Mouse (Mus musculus) midbrain, embryonic 12.5 days (tissue): ENCODE results near the gene Camk2g. TPM values are rescaled to one million over a fixed set of nuclear protein-coding genes. Genes with fewer than 3 reads are reported as not detected.
A peak's percentile ranks its signal among the peaks of the same experiment; 100 is the strongest.

Experiments used
- ATAC-seq: fragments of 200-750 bp; cut with Nextera tagmentation; 2 replicates; pipeline ENCODE4 v1.8.0; 2017; ENCODE audit warnings: low read depth, moderate TSS enrichment, moderate library complexity; ENCODE audit not compliant: low FRiP score
- H3K27ac ChIP-seq: fragments of 300-500 bp; sonication (generic); replicated peaks from 2 replicates; pipeline ENCODE4 v1.5.1; 2016; ENCODE audit warnings: mild to moderate bottlenecking
- H3K27me3 ChIP-seq: fragments of 300-500 bp; sonication (generic); 2 replicates; pipeline ENCODE4 v1.6.1; 2016; ENCODE audit warnings: mild to moderate bottlenecking
- H3K36me3 ChIP-seq: fragments of 300-500 bp; sonication (generic); 2 replicates; pipeline ENCODE4 v1.6.1; 2016
- H3K4me1 ChIP-seq: fragments of 300-500 bp; sonication (generic); 2 replicates; pipeline ENCODE4 v1.6.1; 2016
- H3K4me2 ChIP-seq: fragments of 300-500 bp; sonication (generic); replicated peaks from 2 replicates; pipeline ENCODE4 v1.6.1; 2016; ENCODE audit warnings: mild to moderate bottlenecking, moderate library complexity
- H3K4me3 ChIP-seq: fragments of 300-500 bp; sonication (generic); 2 replicates; pipeline ENCODE4 v1.5.1; 2016; ENCODE audit warnings: mild to moderate bottlenecking
- H3K9ac ChIP-seq: fragments of 300-500 bp; sonication (generic); replicated peaks from 2 replicates; pipeline ENCODE4 v1.6.1; 2016; ENCODE audit warnings: mild to moderate bottlenecking, moderate library complexity
- H3K9me3 ChIP-seq: fragments of 300-500 bp; sonication (generic); 2 replicates; pipeline ENCODE4 v1.6.1; 2016; ENCODE audit warnings: mild to moderate bottlenecking
- WGBS: fragments of 180-500 bp; shearing (Covaris S2); methylation state at CpG from one replicate; pipeline ENCODE4 v1.1.7; 2016; 5-methylcytosine and 5-hydroxymethylcytosine counted together
- polyA plus RNA-seq: library from polyadenylated mRNA; unstranded; fragments of >200 nt; fragmentation: Nextera tagmentation; extraction: Ambion mirVana; gene quantifications from 2 replicates; pipeline ENCODE4 v1.2.1, GENCODE M21; 2016

The Camk2g gene
- 56.8 and 57.1 TPM in 2 replicates for polyA plus RNA-seq

DNA sequence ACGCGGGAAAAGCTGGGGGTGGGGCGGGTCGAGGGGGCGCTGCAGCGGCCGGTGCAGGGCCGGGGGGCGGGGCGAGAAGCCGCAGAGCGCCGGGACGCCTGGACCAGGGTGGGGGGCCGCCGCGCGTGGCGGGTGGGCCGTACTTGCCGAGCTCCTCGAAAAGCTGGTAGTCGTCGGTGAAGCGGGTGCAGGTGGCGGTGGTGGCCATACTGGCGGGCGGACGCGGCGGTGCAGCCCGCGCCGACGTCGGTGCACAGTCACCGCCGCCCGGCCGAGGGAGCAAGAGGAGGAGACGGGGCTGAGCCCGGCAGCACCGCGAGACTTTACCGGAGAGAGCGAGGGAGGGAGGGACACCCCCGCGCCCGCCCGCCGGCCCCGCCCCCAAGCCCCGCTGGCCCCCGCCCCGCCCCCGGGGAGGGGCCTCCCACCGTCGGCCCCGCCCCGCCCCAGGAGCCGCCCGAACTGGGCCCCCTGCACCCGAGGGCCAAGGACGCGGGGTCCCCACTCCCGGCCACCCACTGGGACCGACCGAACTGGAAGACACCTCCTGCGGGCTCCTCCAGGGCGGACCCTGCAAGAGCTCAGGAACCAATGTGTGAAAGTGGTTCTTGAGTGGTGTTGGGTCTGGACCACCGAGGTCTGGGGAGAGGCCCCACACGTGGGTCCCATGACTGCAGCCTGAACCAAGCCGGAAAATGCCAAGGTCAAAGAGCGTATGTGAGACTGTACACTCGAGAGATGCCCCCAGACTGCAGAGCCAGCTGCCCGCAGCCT, at the start of gene Camk2g:
Gene Camk2g, minus strand, starts transcription at position 331 of the 774 bp plus-strand sequence.
- 2% methylated on average over 28 of the region's 76 CpGs for WGBS
- peak; percentile 86 for ATAC-seq
- Histone ChIP-seq H3K4me1 (peaks cover 41% of the 10 kb centered on the region), H3K4me2 (peak within 1 kb of the TSS; percentile 74), H3K27me3 (peaks cover 11% of the 10 kb centered on the region), H3K27ac (peak within 1 kb of the TSS; percentile 85), H3K36me3 (peaks cover 27% of the 10 kb centered on the region), H3K9me3 (no peaks in the 10 kb centered on the region), H3K9ac (peak within 1 kb of the TSS; percentile 89), H3K4me3 (peak within 1 kb of the TSS; percentile 93)

DNA sequence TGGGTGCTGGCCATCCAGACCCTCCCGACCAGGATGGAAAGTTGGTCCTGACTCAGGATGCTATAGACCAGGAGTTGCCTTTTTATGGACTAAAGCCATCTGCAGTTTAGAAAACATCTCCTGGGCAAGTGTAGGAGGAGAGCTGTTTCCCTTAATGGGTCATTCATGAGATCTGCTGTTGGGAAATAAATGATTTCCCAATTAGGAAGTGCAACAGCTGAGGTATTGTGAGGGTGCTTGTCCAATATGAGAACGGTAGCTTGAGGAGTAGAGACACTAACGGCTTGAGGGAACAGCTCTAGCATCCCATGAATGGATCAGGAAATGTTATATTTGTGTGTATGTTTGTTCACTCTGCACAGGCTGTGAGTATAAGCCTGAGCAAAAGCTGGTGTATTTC, 48.7 kb upstream of the Camk2g start:
- Histone ChIP-seq H3K4me1 (no peaks in the 10 kb centered on the region), H3K27me3 (peaks cover 16% of the 10 kb centered on the region), H3K9ac (no peak overlapping the region), H3K9me3 (no peaks in the 10 kb centered on the region), H3K4me3 (no peak overlapping the region), H3K4me2 (no peak overlapping the region), H3K36me3 (no peaks in the 10 kb centered on the region), H3K27ac (no peak overlapping the region)
- ATAC-seq: no peak
- WGBS: 80% methylated on average over 3 of the region's 3 CpGs

DNA sequence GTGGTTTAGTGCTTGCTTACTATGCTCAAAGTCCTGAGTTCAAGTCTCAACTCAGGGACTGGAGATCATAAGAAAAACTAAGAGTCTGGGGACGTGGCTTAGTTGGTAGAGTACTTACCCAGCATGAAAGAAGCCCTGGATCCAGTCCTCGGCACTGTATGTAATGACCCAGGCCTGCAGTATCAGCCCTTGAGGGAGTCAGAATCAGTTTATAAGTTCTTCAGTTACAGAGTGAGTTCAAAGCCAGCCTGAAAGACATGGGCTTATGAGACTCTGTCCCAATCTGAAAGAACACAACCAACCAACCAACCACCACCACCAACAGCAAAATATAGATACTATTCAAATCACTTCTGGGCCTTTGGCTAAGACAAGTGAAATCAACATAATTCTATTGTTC, 47.6 kb upstream of the Camk2g start:
- Histone ChIP-seq H3K9ac (no peak overlapping the region), H3K36me3 (no peaks in the 10 kb centered on the region), H3K4me1 (peaks cover 4% of the 10 kb centered on the region), H3K9me3 (no peaks in the 10 kb centered on the region), H3K4me3 (no peak overlapping the region), H3K27me3 (peaks cover 25% of the 10 kb centered on the region), H3K27ac (no peak overlapping the region), H3K4me2 (no peak overlapping the region)
- ATAC-seq: no peak
- WGBS: 82% methylated on average over 2 of the region's 2 CpGs

DNA sequence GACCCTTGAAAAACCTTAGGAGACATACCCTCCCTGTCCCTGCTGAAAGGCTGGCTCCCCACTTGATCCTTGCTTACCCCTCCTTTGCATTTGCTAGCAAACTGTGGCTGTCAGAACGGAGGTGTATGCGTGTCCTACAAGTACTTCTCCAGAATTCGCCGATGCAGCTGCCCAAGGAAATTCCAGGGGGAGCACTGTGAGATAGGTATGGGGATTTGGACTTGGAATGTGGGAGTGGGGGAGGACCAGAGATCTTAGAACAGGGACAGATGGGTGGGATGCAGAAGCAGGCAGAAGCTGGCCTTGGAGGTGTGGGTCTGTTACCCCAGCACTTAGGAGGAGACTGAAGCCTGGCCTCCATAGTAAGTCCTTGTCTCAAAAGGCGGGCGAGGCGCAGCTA, 43.8 kb upstream of the Camk2g start:
- Histone ChIP-seq H3K9ac (no peak overlapping the region), H3K36me3 (no peaks in the 10 kb centered on the region), H3K9me3 (no peaks in the 10 kb centered on the region), H3K4me1 (peaks cover 6% of the 10 kb centered on the region), H3K4me2 (no peak overlapping the region), H3K4me3 (no peak overlapping the region), H3K27ac (no peak overlapping the region), H3K27me3 (peaks cover 25% of the 10 kb centered on the region)
- ATAC-seq: no peak
- WGBS: 82% methylated on average over 7 of the region's 7 CpGs

DNA sequence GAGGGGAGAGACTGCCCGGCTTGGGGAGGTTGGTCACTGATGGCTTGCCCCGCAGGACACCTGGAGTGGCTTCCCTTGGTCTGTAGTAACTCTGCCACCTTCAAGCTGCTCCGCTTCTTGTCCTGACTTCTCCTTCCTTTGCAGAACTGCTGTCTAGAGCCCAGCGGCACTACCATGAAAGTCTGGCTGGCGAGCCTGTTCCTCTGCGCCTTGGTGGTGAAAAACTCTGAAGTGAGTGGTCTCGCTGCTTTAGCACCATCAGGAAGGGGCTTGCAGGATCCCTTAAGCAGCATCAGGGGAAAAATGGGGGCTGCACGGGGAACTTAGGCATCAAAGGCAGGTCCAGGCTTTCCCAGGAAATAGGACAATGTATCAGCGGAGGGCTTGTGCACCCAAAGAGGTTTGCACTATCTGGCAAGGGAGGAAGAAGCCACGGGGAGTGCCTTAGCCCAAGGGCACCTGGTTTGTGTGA, 43.1 kb upstream of the Camk2g start:
- Histone ChIP-seq H3K9me3 (no peaks in the 10 kb centered on the region), H3K27me3 (peaks cover 25% of the 10 kb centered on the region), H3K4me3 (peak overlapping the region; percentile 53), H3K9ac (peak overlapping the region; percentile 62), H3K27ac (no peak overlapping the region), H3K4me1 (peaks cover 6% of the 10 kb centered on the region), H3K4me2 (peak overlapping the region; percentile 95), H3K36me3 (no peaks in the 10 kb centered on the region)
- 12% methylated on average over 10 of the region's 10 CpGs for WGBS
- no peak for ATAC-seq

DNA sequence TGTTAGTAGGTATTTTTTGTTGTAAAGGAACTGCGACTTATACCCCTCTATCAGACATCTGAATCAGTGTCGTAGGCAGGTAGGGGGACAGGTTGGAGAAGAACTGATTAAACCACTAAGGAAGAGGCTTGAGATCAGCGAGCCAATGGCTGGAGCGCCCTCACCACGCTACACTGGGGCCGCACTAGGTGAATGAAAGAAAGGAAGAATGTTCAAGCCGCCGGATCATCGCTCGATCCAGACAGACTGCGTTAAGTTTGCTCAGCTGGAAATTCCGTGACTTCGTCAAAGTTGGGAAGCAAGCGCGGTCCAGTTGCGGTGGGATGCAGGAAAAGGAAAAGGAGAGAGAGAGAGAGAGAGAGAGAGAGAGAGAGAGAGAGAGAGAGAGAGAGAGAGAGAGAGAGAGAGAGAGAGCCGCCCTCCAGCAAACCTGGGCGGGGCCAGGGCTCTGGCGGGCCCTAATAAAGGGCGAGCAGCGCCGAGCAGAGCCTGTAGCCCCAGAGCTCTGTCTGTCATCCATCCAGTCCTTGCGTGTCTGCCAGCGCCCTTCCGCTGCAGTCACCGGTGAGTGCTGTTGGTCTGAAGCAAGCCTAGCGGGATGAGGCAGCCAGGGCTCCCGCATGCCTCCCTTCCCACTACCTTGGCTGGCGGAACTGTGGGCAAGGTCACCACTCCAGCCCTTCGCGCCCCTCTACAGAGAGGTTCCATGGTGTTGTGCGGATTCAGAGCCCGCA, 42.5 kb upstream of the Camk2g start, which contains the start of gene Plau:
Gene Plau, plus strand, starts transcription at position 490 of the 734 bp plus-strand sequence.
- peak within 1 kb of the TSS; percentile 62 for H3K9ac ChIP-seq
- H3K4me1 ChIP-seq: peaks cover 6% of the 10 kb centered on the region
- no peaks in the 10 kb centered on the region for H3K36me3 ChIP-seq
- H3K27me3 ChIP-seq: peaks cover 25% of the 10 kb centered on the region
- H3K9me3 ChIP-seq: no peaks in the 10 kb centered on the region
- H3K27ac ChIP-seq: no peak within 1 kb of the TSS
- WGBS: under 1% methylated on average over 31 of the region's 33 CpGs
- peak within 1 kb of the TSS; percentile 53 for H3K4me3 ChIP-seq
- peak within 1 kb of the TSS; percentile 95 for H3K4me2 ChIP-seq
- peak; percentile 91 for ATAC-seq

DNA sequence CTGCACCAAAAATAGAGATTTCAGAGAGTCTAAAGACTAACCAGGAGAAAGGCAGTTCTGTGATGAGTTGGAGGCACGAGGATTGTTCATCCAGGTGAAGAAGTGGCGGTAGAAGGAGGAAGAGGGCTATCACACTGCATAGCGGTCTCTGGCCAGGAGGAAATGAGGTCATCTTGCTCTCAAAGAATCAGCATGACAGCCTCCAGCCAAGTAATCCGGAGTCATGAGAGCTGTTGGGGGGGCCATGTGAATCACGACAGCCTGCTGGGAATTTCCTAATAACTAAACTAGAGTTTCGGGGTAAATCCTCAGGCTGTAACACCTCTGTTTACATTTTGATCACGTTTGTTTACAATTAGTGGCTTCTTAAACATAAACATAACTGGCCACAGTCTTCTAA, 40.2 kb upstream of the Camk2g start:
- no peak overlapping the region for H3K4me3 ChIP-seq
- no peak overlapping the region for H3K4me2 ChIP-seq
- H3K27me3 ChIP-seq: peaks cover 23% of the 10 kb centered on the region
- WGBS: 71% methylated on average over 7 of the region's 7 CpGs
- no peak for ATAC-seq
- H3K9ac ChIP-seq: no peak overlapping the region
- H3K9me3 ChIP-seq: no peaks in the 10 kb centered on the region
- H3K36me3 ChIP-seq: no peaks in the 10 kb centered on the region
- H3K27ac ChIP-seq: no peak overlapping the region
- peaks cover 6% of the 10 kb centered on the region for H3K4me1 ChIP-seq

DNA sequence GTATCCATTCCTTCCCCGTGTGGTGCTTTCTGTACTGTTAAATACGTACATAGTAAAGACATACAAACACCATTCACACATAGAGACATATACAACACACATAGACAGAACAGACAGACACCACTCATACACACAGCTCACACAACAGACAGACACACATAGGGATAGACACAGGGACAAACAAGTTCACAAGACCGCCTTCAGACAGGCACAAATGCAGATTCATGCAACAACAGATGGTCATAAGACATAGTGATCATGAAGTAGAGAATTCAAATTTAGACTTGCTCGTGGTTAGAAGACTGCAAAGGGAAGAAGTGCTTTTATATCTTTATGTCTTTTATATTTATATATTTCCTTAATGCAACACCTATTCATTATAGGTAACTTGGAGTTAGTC, 39.6 kb upstream of the Camk2g start:
- no peak for ATAC-seq
- H3K27me3 ChIP-seq: peaks cover 18% of the 10 kb centered on the region
- H3K27ac ChIP-seq: no peak overlapping the region
- H3K9me3 ChIP-seq: no peaks in the 10 kb centered on the region
- H3K4me2 ChIP-seq: no peak overlapping the region
- H3K36me3 ChIP-seq: no peaks in the 10 kb centered on the region
- no peak overlapping the region for H3K9ac ChIP-seq
- H3K4me3 ChIP-seq: no peak overlapping the region
- peaks cover 6% of the 10 kb centered on the region for H3K4me1 ChIP-seq
- 87% methylated on average over 4 of the region's 4 CpGs for WGBS

DNA sequence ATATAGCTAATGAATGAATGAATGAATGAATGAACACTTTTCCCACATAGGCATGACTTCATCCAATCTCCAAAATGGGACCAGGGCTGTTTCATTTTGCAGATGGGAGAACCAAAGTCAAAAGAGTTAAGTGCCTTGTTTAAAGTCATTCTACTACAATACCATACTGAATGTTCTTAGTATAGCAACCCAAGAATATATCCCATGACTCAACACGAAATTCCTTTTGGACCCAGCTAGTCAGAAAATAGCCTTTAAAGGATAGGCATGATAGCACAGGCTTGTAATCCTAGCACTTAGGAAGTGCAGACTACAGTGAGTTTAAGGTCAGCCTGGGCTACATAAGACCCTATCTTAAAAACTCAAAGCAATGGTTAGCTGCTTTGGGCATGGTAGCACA, 38.0 kb upstream of the Camk2g start:
- Histone ChIP-seq H3K4me3 (no peak overlapping the region), H3K4me2 (no peak overlapping the region), H3K9ac (no peak overlapping the region), H3K27ac (no peak overlapping the region), H3K4me1 (peaks cover 4% of the 10 kb centered on the region), H3K27me3 (peaks cover 4% of the 10 kb centered on the region; the same call in 1 of the 2 replicates), H3K9me3 (no peaks in the 10 kb centered on the region), H3K36me3 (no peaks in the 10 kb centered on the region)
- no peak for ATAC-seq
- 71% methylated on average over 1 of the region's 1 CpGs for WGBS

DNA sequence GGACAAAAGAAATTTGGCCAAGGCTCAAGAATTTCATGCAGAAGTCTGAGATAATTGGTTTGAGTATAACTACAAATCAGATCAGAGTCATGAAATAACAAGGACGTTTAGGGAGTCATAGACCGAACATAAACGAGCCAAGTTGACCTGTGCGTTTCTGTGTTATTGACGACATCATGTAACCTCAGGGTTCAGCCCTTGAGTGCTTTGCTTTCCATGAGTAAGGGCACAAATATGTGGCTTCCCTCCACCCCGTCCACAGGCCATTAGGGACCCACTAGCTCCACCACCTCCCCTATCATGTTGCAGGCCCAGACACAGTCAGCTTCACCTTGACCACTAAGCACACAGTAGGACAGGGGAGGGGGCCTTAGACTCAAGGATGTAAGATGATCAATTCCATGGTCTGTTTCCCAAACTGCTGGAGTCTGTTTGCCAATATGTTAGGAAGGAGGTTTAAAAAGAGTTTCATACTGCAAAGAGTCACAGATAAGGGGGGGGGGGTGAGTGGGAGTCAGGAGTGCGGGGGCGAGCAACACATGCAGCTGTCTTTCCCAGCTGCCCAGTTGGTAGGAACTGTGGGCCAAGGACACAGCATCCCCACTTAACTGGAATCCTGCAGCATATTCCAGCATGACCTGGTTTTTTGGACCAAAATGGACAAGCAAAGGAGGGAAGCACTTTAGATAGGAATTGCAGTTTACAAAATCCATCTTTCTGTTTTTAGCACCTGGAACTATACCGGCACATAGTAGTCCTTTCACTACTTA, 37.4 kb upstream of the Camk2g start:
- no peak overlapping the region for H3K4me3 ChIP-seq
- H3K27ac ChIP-seq: no peak overlapping the region
- ATAC-seq: no peak
- H3K9ac ChIP-seq: no peak overlapping the region
- WGBS: 86% methylated on average over 9 of the region's 9 CpGs
- H3K27me3 ChIP-seq: no peaks in the 10 kb centered on the region
- no peaks in the 10 kb centered on the region for H3K9me3 ChIP-seq
- no peak overlapping the region for H3K4me2 ChIP-seq
- H3K36me3 ChIP-seq: no peaks in the 10 kb centered on the region
- 0 out of 2 replicates have a peak, but pooled peaks cover 2% of the 10 kb centered on the region for H3K4me1 ChIP-seq

DNA sequence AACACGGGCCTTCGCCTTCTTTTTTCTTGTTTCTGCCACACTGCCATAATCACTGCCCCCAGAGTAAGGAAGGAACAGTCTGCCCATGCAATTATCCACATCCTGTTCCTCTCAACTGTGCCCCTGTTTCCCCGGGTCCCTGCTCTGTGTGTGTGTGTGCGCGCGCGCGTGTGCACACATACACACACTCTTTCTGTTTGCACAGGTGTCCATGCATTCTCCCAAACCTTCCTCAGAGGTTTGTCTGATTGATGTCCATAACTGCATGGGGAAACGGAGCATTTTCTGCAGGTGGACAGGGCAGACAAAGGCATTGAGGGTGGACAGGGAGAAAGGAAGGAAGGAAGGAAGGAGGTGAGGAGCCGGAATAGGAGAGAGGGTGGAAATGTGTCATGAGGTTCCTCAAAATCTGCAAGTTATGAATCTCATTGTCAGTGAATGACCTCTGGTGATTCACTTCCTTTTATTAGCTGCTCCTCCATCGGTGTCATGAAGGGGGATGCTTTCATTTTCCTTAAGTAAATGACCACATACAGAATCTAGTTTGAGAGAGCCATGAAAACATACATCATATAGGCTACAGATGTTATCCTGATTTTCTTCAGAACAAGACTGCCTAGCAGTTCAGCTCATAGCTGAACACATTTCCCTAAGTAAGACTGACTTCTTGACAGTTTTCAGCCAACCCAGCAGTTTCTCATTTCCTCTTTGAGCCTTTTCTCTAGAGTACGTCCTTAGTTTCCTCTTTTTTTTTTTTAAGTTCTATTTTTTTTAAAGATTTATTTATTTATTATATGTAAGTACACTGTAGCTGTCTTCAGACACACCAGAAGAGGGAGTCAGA, 35.9 kb upstream of the Camk2g start:
- no peak overlapping the region for H3K9ac ChIP-seq
- 91% methylated on average over 12 of the region's 12 CpGs for WGBS

More for the DNA sequence above, 35.9 kb upstream of the Camk2g start:
- H3K4me1 ChIP-seq: no peaks in the 10 kb centered on the region
- H3K36me3 ChIP-seq: no peaks in the 10 kb centered on the region
- no peak overlapping the region for H3K4me3 ChIP-seq
- H3K9me3 ChIP-seq: no peaks in the 10 kb centered on the region
- no peak overlapping the region for H3K4me2 ChIP-seq
- no peaks in the 10 kb centered on the region for H3K27me3 ChIP-seq
- ATAC-seq: no peak
- H3K27ac ChIP-seq: no peak overlapping the region
